Mouse (Mus musculus) erythroblast, embryonic 14.5 days (primary cell): ENCODE measurements around the gene Ppm1l.

Experiments used
- GATA1 ChIP-seq: IDR thresholded peaks from 2 replicates; pipeline ENCODE4 v1.6.1; 2012; ENCODE audit warnings: low read length, inconsistent platforms, mixed read lengths
- TAL1 ChIP-seq: IDR thresholded peaks from 3 replicates; pipeline ENCODE4 v1.6.1; 2012; ENCODE audit warnings: low read length, inconsistent platforms, mixed read lengths

DNA sequence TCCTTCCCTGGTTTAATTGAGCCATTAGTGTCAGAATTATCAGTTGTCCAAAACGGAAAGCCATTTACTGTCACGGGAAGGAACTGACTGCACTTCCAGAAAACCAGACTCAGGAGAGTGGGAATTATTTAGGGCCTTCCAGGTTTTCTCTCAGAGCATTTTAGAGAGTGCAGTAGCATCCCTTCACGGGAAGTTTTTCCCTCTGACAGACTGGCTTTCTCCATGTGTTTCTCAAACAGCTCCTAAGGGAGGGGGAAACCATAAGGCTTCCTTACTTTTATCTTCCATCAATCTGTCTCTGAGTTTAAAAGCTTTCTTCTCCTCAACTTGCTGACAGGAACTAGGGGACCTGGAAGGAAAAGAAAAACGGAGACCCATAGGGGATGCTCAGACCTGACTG, 185.9 kb downstream of the Ppm1l start:
- TF ChIP-seq GATA1, result no peak
- TF ChIP-seq TAL1, result no peak
